13 mouse cellular contexts compared by ENCODE assay signal in genomic region chr11:77673428-77673991, GRCm38 (mm10). TPM values are rescaled to one million over a fixed set of nuclear protein-coding genes. Genes with fewer than 3 reads are reported as not detected.
DNase-seq lines count a peak whose midpoint lies in the region; ATAC-seq and TF ChIP-seq lines count a peak whose summit lies in the region.
"Had no signal": no experiment of that assay in that cellular context is flagged by ENCODE, and none has a peak within 500 bp of the region (broad histone marks: within the 10 kb centered on the region; RNA-seq: fewer than 3 reads in every experiment).

No protein-coding gene starts in this region.

- H3K27me3 ChIP-seq in kidney, postnatal 0 days (ENCODE audit: insufficient read depth, low read length), result no peaks in the 10 kb centered on the region
- H3K27me3 ChIP-seq in liver, postnatal 0 days (ENCODE audit: insufficient read depth, low read length), result no peaks in the 10 kb centered on the region
- H3K27me3 ChIP-seq: embryonic facial prominence, embryonic 12.5 days had no signal

- whole genome bisulfite sequencing in kidney, postnatal 0 days, result 75% methylated on average over 4 of the region's 4 CpGs
- 67% methylated on average over 4 of the region's 4 CpGs for WGBS in liver, postnatal 0 days (ENCODE audit: insufficient replicate concordance)

- H3K27ac ChIP-seq in kidney, postnatal 0 days, result no peak overlapping the region
- H3K27ac ChIP-seq in liver, postnatal 0 days (ENCODE audit: low read depth), result no peak overlapping the region
- H3K27ac ChIP-seq: embryonic facial prominence, embryonic 12.5 days had no signal

- no peaks in the 10 kb centered on the region for H3K9me3 ChIP-seq in kidney, postnatal 0 days (replicated peaks; ENCODE audit: low read length)
- no peaks in the 10 kb centered on the region for H3K9me3 ChIP-seq in liver, postnatal 0 days (ENCODE audit: low read length)

- H3K36me3 ChIP-seq in kidney, postnatal 0 days (ENCODE audit: insufficient read depth, low read length), result no peaks in the 10 kb centered on the region
- no peaks in the 10 kb centered on the region for H3K36me3 ChIP-seq in liver, postnatal 0 days (replicated peaks; ENCODE audit: insufficient read depth, low read length)
- H3K36me3 ChIP-seq: embryonic facial prominence, embryonic 12.5 days had no signal

- no peak overlapping the region for H3K4me3 ChIP-seq in kidney, postnatal 0 days (replicated peaks; ENCODE audit: low read depth, low read length)
- no peak overlapping the region for H3K4me3 ChIP-seq in liver, postnatal 0 days (ENCODE audit: low read depth, low read length)
- H3K4me3 ChIP-seq: embryonic facial prominence, embryonic 12.5 days had no signal

- ATAC-seq in kidney, postnatal 0 days (replicated peaks; ENCODE audit: low FRiP score, low read depth), result no peak
- ATAC-seq in liver, postnatal 0 days, result no peak

- H3K9ac ChIP-seq in kidney, postnatal 0 days (ENCODE audit: low read depth, low read length), result no peak overlapping the region
- H3K9ac ChIP-seq in liver, postnatal 0 days (replicated peaks), result no peak overlapping the region
- H3K9ac ChIP-seq: embryonic facial prominence, embryonic 12.5 days had no signal

- no peak overlapping the region for H3K4me2 ChIP-seq in kidney, postnatal 0 days (ENCODE audit: low read length)
- H3K4me2 ChIP-seq in liver, postnatal 0 days (ENCODE audit: low read depth, low read length), result no peak overlapping the region
- H3K4me2 ChIP-seq: embryonic facial prominence, embryonic 12.5 days had no signal

- H3K4me1 ChIP-seq in kidney, postnatal 0 days (replicated peaks; ENCODE audit: insufficient read depth, low read length), result no peaks in the 10 kb centered on the region
- no peaks in the 10 kb centered on the region for H3K4me1 ChIP-seq in liver, postnatal 0 days (ENCODE audit: insufficient read depth)
- H3K4me1 ChIP-seq: embryonic facial prominence, embryonic 12.5 days had no signal

- DNase-seq in kidney, postnatal 0 days (ENCODE audit: low spot score), result no peak
- no peak for DNase-seq in kidney, adult 9 months
- DNase-seq in B cell, adult 2 months, result peak; percentile 17 to 19
- peak; percentile 91 for DNase-seq in WW6 (ENCODE audit: low read depth, low spot score)
- peak; percentile 30 for DNase-seq in liver, postnatal 0 days
- no peak for DNase-seq in urinary bladder, postnatal 4 days (ENCODE audit: low spot score in 2 of 2)
- no peak for DNase-seq in urinary bladder, postnatal 14 days (ENCODE audit: low spot score)
- no peak for DNase-seq in gastrocnemius, postnatal 4 days (ENCODE audit: low spot score in 2 of 2)
- DNase-seq: kidney, adult 8-10 months; right cerebral cortex, postnatal 14 days had no signal

- TF ChIP-seq EP300 in liver, postnatal 0 days (IDR thresholded peaks at IDR 0.05; ENCODE audit: low read depth), result no peak

- peak; percentile 38; the same call in 1 of the 2 replicates for TF ChIP-seq CTCF in kidney, postnatal 0 days (IDR thresholded peaks at IDR 0.05; ENCODE audit: low read depth)
- peak; percentile 71 for TF ChIP-seq CTCF in liver, postnatal 0 days (IDR thresholded peaks at IDR 0.05; ENCODE audit: low read depth)

RNA-seq across cellular contexts. Expression of gene Nufip2, which starts 12.4 kb away (rescaled TPM):
- 3.9 and 4.4 TPM in 2 replicates for polyA plus RNA-seq in kidney, postnatal 0 days (2015; fragmentation: Nextera tagmentation; extraction: Ambion mirVana)
- polyA plus RNA-seq in liver, postnatal 0 days (2015; fragmentation: Nextera tagmentation; extraction: Ambion mirVana), result 2.0 and 2.4 TPM in 2 replicates
- total RNA-seq in gastrocnemius, postnatal 4 days (2021), result 10 to 100 TPM; 60.1 to 64.9 TPM

RNA-seq across cellular contexts. Expression of gene Cryba1, which starts 51.6 kb away (rescaled TPM):
- not detected in 2 replicates for polyA plus RNA-seq in kidney, postnatal 0 days (2015; fragmentation: Nextera tagmentation; extraction: Ambion mirVana)
- not detected in 2 replicates for polyA plus RNA-seq in liver, postnatal 0 days (2015; fragmentation: Nextera tagmentation; extraction: Ambion mirVana)
- not detected for total RNA-seq in gastrocnemius, postnatal 4 days (2021)
- total RNA-seq: left cerebral cortex, postnatal 25 days had no signal
- polyA plus RNA-seq: heart, embryonic 16.5 days had no signal

Comparison
In these comparisons a context has a peak if more than half of its experiments do, and no peak if none do; other contexts are left out.
1. DNase-seq: peak in B cell, adult 2 months (2 of 2), WW6 (single experiment) and liver, postnatal 0 days (single experiment); none in kidney, postnatal 0 days (single experiment), kidney, adult 9 months (single experiment), urinary bladder, postnatal 4 days (0 of 2), urinary bladder, postnatal 14 days (single experiment) and gastrocnemius, postnatal 4 days (0 of 2).